Mouse (Mus musculus) heart, postnatal 25 days (tissue): ENCODE measurements around the gene Nckap5. TPM values are rescaled to one million over a fixed set of nuclear protein-coding genes. Genes with fewer than 3 reads are reported as not detected.

ENCODE experiments used
- DNase-seq: peaks from one replicate; pipeline ENCODE4 v3.0.0; 2022; ENCODE audit warnings: low spot score
- intact Hi-C: fragments of 180-260 bp; cut with DNase I; formaldehyde crosslinking; loops from one replicate; pipeline ENCODE4 v1.15.1; 2025
- total RNA-seq, 2 experiments: library from RNA; stranded (reverse); gene quantifications; 2 replicates each; pipeline ENCODE4 v1.2.3; 2021

Gene Nckap5
- total RNA-seq, 2 experiments from 2014 or later = 8.5 to 12.7 TPM

DNA sequence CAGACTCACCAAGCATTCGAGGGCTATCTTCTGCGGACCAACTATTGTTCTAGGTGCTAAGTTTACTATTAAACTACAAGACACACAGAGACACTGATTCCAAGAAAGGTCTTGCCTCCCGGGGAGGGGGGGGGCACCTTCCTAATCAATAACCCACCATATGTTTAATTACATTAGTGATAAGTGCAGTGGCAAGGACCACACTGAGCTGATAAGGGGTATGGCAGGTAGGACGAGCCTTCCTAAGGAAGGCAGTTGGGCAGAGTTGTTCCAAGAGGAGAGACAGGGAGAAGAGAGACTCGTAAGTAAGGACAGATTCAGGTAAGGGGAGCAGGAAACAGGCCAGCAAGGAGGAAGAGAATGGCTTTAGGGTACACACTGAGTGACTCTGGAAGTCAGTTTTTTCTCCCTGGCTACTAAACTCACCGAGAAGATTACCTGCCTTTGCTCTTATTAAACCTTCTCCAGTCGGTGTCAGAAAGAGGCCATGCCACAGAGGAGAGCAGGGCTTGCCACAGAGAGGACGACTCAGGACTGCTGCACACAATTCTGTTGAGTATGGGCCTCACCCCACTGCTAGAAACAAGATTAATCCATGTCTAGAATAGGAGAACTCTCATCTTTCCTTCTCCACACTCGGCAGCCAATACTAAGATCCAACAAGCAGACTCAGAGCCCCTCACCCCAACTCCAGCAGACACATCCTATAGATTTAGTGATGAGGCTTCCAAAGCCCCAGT lies 104.8 kb downstream of the Nckap5 start:
- intact Hi-C loops = loop anchor here (10.0 kb wide), 1 partner anchor 931 kb away; no protein-coding TSS in a partner anchor

GRCm38 (mm10) chr1:126721917-126722316 lies 108.7 kb downstream of the Nckap5 start:
- intact Hi-C loops = loop anchor here (10.0 kb wide), 1 partner anchor 927 kb away; no protein-coding TSS in a partner anchor
- no peak for DNase-seq

More for the DNA sequence above, 104.8 kb downstream of the Nckap5 start:
- DNase-seq = no peak

DNA sequence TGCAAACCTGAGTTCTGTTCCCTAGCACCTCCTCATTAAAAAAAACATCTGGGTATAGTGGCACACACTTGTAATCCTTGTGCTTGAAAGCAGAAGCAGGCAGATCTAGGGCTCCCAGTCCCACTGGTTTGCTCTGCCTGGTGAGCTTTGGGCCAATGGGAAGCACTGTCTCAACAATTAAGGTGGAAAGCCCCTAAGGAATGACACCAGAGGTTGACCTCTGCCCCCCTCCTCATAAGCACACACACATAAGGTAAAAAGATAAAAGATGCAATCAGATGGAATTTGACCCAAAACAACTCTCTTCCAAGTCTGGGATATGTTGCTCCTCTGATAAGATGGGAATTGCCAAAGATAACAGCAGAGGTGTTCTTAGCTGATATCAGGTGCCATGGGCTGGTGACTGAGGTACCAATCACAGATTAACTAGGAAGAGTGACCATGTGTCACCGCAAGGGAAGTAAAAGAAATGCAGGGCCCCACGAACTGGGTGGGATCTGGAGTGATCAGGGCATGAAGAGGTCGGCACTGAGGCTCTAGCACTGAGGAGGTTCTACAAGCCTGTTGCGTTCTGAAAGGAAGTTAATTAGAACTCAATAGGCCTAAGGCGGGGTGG lies 110.8 kb downstream of the Nckap5 start:
- no peak for DNase-seq
- intact Hi-C loops = loop anchor here (10.0 kb wide), 1 partner anchor 925 kb away; no protein-coding TSS in a partner anchor

DNA sequence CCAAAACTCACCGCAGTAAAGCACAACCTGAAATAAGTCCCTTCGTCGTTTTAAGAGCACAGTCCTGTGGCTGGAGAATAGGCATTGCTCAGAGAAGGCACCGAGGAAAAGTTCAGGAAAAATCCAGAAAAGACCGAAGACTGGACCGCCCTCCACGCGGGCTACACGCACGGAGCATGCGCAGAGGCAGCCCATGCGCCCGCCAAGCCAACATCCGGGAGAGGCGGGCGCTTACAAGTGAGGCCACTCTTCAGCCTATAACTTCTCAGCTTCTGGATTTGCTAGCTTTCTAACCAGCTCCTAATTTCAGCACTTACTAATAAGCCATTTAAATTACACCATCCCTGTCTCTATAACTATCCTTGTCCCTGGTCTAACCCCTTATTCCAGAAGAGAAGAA lies 124.0 kb downstream of the Nckap5 start:
- intact Hi-C loops = no loop called here
- no peak for DNase-seq

DNA sequence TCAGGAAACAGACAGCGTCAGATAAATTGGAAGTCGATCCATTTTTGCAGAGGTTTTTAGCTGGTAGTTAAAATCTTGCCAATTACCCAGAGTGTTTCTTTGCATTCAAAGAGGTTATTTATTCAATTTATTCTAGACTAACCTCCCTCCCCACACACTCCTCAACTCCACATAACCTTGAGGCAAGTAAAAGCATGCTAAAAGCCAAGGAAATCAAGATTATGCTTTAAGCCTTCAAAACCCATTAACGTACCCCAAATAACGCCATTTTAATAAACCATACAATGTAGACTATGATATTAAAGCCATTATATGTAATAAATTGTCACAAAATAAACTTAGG lies 129.7 kb downstream of the Nckap5 start:
- intact Hi-C loops = no loop called here
- no peak for DNase-seq

DNA sequence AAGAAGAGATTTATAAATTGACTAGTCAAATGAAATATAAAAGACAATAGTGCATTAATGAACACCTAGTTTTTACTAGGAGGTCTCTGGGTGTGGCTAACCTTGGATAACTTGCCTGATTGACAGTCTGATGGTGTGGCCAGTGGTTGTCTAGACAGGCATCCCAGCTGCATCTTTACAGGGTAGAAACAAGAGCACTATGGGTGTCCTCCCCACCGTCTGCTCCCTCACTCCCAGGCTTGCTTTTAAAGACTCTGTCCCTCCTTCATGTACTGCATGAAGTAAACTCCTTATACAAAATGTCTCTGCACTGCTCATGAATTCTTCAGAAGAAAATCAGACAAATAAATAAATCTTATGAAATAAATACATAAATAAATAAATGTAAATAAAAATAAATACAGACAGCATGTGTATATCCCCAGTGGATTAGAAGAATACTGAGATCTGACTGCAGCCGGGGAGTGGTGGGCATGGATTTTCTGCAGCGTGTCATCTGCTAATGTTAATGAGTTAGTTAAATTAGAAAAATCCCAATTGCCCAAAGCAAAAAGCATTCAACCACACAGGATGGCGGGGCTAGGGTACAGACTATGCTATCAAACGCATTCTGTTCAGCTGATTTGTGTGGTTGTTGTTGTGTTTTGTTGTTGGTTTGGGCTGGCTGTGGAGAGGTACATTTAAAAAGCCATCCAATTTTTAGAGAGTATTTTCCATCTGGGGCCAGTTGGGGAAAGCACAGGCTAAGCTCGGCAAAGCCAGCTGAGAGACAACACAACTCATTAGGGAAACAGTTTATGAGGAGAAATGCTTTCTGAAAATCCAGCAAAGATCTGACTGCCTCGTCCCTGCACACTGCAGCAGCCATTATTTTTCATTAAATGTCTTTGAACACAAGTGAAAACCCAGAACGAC lies 130.3 kb downstream of the Nckap5 start:
- DNase-seq = no peak
- intact Hi-C loops = no loop called here

DNA sequence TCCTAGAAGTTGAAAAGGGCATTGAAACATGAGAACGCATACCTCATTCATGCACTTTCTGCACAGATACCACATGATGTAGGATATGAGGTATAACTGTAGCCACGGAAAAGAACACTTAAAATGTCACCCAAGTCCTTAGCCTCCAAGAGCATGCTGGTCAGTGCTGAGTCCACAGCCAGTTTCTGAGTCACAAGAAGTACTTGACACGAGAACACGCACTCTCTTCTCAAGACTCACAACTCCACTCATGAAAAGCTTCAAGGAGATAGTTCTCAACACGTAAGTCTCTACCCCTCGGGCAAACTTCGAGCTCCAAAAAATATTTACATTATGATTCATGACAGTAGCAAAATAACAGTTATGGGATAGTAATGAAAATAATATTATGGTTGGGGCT lies 137.0 kb downstream of the Nckap5 start:
- DNase-seq = no peak
- intact Hi-C loops = no loop called here

GRCm38 (mm10) chr1:126688593-126688992 lies 142.0 kb downstream of the Nckap5 start:
- DNase-seq = no peak
- intact Hi-C loops = loop anchor here (5.0 kb wide), 1 partner anchor 36 kb away; no protein-coding TSS in a partner anchor

GRCm38 (mm10) chr1:126686678-126687077 lies 143.9 kb downstream of the Nckap5 start:
- intact Hi-C loops = loop anchor here (5.0 kb wide), 1 partner anchor 34 kb away; no protein-coding TSS in a partner anchor
- DNase-seq = no peak

DNA sequence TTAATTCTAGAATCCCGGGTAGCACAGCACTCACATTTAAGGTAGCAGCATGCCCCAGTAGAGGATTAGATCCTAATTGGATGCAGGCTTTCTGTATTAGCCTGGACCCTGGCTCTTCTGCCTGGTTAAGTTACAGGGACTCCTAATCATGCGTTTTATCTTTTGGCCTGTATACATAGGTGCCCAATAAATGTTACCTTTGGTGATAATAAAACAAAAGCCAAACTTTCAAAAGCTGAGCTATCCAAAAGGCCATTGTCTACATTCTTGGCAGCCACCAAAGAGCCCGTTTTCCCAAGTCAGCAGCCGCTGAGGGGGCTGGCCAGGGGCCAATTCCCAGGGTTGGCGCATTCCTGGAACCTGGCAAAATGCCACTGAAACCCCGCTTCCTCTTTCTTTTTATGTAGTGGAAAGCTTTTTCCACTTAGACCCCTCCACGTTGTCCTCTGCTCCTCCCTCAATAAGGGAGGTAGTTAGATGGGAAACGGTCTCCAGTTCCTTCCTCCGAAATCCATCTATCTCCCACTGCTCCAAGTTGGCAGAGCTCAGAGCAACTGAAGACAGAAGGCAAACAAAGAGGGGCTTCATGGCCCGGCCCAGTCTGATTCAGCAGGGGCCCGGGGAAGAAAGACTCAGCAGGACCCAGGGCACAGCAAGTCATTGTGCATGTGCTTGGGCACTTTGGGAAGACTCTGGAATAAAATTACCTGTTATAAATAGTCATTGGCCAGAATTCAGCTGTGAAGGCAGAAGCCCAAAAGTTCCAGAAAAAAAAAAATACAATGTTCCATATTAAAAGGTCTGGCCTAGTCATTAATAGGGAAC lies 146.8 kb downstream of the Nckap5 start:
- peak; percentile 15 for DNase-seq
- intact Hi-C loops = no loop called here

- no peak for DNase-seq
- intact Hi-C loops = no loop called here
Measured at GRCm38 (mm10) chr1:126681773-126682172, 148.8 kb downstream of the Nckap5 start.

- no peak for DNase-seq
- intact Hi-C loops = no loop called here
Measured at GRCm38 (mm10) chr1:126679348-126679747, 151.3 kb downstream of the Nckap5 start.

DNA sequence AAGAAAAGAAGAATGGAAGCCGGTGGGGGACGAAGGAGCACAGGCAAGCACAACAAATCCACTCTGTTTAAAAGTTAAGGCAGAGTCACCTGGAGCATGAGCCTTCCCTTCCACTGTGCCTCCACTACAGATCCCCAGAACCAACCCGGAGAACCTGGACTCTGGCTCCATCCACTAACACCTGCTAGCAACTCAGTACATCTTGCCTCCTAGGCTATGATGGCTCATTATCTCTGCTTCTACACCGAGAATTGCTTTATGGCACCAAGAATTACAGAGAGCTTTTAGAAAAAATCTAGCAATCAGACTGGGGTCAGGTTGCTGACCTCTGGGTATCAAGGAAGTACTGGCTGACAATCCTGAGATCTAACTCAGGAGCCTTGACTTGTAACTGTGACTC lies 153.3 kb downstream of the Nckap5 start:
- intact Hi-C loops = no loop called here
- no peak for DNase-seq

DNA sequence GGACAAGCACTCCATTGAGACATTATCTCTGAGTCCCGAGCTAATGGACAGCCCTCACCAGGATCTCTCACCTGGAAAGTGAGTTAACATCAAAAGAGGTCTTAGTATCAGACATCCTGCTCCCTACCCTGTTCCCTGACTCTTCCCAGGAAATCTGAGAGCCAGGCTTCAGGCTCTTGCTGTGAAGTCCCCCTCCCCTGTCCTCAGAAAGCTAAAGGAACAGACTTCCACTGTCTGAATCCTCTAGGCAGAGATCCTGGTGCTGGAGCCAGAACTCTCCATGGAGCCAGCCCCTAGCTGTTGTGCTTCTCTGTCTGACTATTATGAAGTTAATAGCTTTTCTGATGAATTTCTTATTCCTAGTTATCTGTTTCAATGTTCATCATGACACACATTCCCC lies 153.8 kb downstream of the Nckap5 start:
- intact Hi-C loops = no loop called here
- no peak for DNase-seq

DNA sequence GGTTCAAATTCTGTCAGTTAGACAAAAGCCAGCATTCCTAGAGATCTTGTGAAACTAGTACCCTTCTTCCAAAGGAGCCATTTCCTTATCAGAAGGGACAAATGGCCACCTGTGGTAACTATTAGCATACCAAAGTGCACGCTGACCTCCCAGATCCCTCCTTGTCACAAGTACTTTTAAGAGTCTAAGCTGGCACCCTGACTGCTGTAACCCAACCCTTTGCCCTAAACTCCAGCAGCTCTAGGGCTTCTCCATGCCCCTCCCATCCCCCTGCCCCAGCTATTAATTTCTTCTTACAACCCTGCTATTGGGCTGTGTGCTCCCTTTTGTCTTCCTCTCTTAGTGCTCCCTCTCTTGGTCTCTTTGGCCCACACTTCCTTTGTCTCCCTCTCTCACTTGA lies 155.5 kb downstream of the Nckap5 start:
- intact Hi-C loops = no loop called here
- DNase-seq = no peak

- intact Hi-C loops = no loop called here
- DNase-seq = no peak
Measured at GRCm38 (mm10) chr1:126673238-126673637, 157.4 kb downstream of the Nckap5 start.

DNA sequence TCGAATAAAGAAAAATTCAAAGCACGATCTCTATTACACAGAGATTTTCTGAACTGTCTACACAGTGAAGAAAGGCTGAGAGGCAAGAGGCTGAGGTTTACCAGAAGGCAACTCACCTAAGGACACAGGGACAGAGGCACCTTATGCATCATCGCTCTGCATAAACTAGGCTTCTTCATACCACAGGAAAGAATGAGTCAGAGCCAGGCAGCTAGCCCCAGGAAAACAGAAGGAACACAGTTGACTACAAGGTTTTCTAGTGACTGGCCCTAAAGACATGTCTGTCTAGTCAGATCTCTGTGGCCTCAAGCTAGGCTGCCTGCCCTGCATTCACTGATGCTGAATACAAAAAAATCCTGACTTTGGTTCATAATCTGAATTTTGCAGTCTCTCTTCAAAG lies 160.1 kb downstream of the Nckap5 start:
- intact Hi-C loops = no loop called here
- no peak for DNase-seq

DNA sequence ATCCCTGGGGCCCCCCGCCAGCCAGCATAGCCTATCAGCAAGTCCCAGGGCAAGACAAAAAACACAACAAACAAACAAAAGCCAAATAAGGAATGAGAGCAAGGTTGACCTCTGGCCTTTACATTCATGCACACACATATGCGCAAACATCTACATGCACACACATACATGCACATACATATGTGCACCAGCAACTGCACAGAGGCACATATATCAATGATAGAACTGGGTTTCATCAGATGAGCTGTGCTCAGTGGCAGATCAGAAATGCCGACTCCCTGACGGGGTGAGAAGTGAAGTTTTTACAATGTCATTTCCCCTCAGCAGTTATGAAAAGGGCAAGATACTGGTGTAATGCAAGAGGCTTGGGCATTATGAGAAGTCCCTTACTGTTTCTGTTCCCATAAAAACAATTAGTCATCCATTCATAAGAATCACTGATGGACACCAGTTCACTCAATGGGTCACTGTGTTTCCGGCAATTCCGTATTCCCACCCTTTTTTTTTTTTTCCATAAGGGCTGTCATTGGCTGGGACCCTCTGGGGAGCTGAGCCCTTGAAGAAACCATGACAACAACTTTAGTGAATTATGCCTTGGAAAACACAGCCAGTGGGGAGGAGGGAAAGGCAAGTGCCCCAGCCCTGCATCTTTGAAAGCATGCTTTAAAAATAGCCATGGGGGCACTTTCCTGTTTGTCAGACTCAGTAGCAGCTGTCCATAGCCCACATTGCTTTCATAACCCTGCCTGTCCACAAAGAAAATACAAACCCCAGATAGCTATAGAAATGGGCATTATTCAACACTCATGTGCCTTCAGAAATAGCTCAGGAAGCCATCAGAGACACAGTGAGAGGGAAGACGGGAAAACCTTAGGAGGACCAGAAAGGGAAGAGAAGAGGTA lies 170.2 kb downstream of the Nckap5 start:
- intact Hi-C loops = no loop called here
- DNase-seq = peak; percentile 4

DNA sequence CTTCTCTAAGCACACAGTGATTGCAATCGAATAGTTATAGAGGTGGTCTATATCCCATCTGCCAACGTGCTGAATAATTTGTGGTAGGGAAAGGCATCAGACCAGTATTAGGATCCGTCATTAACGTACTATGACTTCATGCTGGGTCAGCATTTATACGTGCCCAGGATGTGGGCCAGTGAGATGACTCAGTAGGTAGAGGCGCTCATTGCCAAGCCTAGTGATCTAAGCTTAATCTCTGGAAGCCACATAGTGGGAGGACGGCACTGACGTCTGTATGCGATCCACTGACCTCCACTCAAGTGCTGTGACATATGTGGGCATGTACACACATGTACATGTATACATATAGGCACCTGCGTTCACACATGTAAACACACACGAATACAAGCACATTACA lies 171.9 kb downstream of the Nckap5 start:
- intact Hi-C loops = no loop called here
- no peak for DNase-seq
